Mouse (Mus musculus) limb, embryonic 10.5 days (tissue): ENCODE measurements at regions not wholly inside any gene's neighbourhood (a gene's known extent, or its start where the extent isn't known, plus 50 kb on each side); places are given as distances from the start of the nearest gene placed in this dataset.
"Not testable (repeated sequence)": the region's sequence is repeated elsewhere in the genome, so short reads cannot be mapped to it uniquely, and the experiment has no call there.

Experiments
- DNase-seq: peaks from one replicate; pipeline ENCODE4 v3.0.0-alpha.2; 2017; ENCODE audit warnings: low spot score
- H3K27ac ChIP-seq: fragments of 300-500 bp; sonication (generic); 2 replicates; pipeline ENCODE4 v1.5.1; 2016; ENCODE audit warnings: mild to moderate bottlenecking
- H3K27me3 ChIP-seq: fragments of 300-500 bp; sonication (generic); 2 replicates; pipeline ENCODE4 v1.6.1; 2016; ENCODE audit warnings: low read depth, mild to moderate bottlenecking; ENCODE audit not compliant: poor library complexity, severe bottlenecking
- H3K36me3 ChIP-seq: fragments of 300-500 bp; sonication (generic); 2 replicates; pipeline ENCODE4 v1.6.1; 2016; ENCODE audit warnings: mild to moderate bottlenecking, moderate library complexity
- H3K4me1 ChIP-seq: fragments of 300-500 bp; sonication (generic); 2 replicates; pipeline ENCODE4 v1.6.1; 2016
- H3K4me3 ChIP-seq: fragments of 300-500 bp; sonication (generic); 2 replicates; pipeline ENCODE4 v1.5.1; 2016; ENCODE audit warnings: mild to moderate bottlenecking, moderate library complexity
- H3K9me3 ChIP-seq: fragments of 300-500 bp; sonication (generic); replicated peaks from 2 replicates; pipeline ENCODE4 v1.6.1; 2016; ENCODE audit warnings: mild to moderate bottlenecking
- WGBS: fragments of 180-500 bp; shearing (Covaris S2); methylation state at CpG from one replicate; pipeline ENCODE4 v1.1.7; 2016; 5-methylcytosine and 5-hydroxymethylcytosine counted together

DNA sequence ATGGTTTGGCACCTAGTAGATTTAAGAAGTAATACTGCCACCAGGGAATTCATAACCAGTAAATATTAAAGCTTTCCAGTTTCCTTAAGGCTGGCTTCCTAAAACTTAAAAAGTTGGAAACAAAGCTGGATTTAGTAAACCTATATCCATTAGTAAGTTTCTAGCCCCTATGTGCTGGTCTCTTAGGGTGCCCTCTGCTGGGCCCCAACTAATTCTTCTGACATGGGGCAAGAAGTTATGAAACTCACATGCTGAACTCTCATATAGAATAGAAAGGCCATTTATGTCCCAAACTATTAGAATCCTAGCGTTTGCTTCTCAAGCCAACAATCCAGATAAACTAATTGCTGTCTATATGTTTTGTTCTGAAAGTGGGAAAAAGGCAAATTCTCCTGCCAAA is 139.2 kb downstream of the Arrdc3 start:
- Histone ChIP-seq H3K4me3 (no peak overlapping the region), H3K4me1 (no peaks in the 10 kb centered on the region), H3K36me3 (no peaks in the 10 kb centered on the region), H3K9me3 (no peaks in the 10 kb centered on the region), H3K27ac (no peak overlapping the region), H3K27me3 (no peaks in the 10 kb centered on the region)
- whole genome bisulfite sequencing = 72% methylated on average over 1 of the region's 1 CpGs
- DNase-seq = no peak

- H3K9me3 ChIP-seq, H3K27me3 ChIP-seq, DNase-seq, H3K36me3 ChIP-seq, H3K4me1 ChIP-seq, H3K27ac ChIP-seq, H3K4me3 ChIP-seq: not testable (repeated sequence)
- 93% methylated on average over 14 of the region's 14 CpGs for WGBS
Measured at GRCm38 (mm10) chr13:81025241-81025760, 142.1 kb downstream of the Arrdc3 start.

GRCm38 (mm10) chr13:81037316-81037715 is 154.1 kb downstream of the Arrdc3 start:
- Histone ChIP-seq H3K36me3 (no peaks in the 10 kb centered on the region), H3K27me3 (no peaks in the 10 kb centered on the region), H3K4me1 (no peaks in the 10 kb centered on the region), H3K27ac (no peak overlapping the region), H3K9me3 (no peaks in the 10 kb centered on the region), H3K4me3 (no peak overlapping the region)
- WGBS = 96% methylated on average over 1 of the region's 1 CpGs
- no peak for DNase-seq

GRCm38 (mm10) chr13:81038736-81039135 is 155.6 kb downstream of the Arrdc3 start:
- Histone ChIP-seq H3K4me1 (no peaks in the 10 kb centered on the region), H3K27ac (no peak overlapping the region), H3K36me3 (no peaks in the 10 kb centered on the region), H3K27me3 (no peaks in the 10 kb centered on the region), H3K4me3 (no peak overlapping the region), H3K9me3 (no peaks in the 10 kb centered on the region)
- 91% methylated on average over 4 of the region's 4 CpGs for WGBS
- no peak for DNase-seq

DNA sequence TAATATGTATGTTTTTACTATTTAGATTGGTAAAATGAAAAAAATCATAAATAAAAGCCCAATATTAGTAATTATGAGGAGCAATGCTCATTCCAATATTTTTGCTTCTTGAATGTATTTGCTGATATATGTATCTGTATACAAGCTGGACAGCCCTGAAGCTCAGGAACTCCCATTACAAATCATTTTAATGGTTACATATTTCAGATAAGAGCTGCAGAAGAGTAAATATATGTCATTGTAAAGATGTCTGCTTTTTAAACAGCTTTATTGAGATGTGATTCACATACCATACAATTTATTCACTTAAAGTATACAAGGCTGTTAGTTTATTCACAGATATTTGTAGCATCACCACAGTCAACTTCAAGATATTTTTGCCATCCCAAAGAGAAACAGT is 157.3 kb downstream of the Arrdc3 start:
- DNase-seq = no peak
- Histone ChIP-seq H3K9me3 (no peaks in the 10 kb centered on the region), H3K27ac (no peak overlapping the region)

DNA sequence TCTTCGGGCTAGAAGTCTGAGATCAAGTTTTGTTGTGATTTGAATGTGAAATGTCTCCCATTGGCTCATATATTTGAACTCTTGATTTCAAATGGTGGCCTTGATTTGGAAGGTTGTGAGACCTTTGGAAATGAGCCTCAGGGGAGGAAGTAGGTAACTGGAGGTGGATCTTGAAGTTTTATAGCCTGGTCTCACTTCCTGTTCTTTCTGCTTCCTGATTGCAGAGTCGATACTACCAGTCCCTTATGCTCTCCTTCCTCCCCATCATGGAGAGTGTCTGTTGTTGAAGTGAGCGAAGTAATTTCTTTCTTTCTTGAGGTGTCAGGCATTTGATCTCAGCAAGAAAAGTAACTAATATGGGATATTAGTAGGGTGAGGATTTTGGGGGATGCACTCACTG is 158.5 kb downstream of the Arrdc3 start:
- DNase-seq = no peak
- Histone ChIP-seq H3K4me1 (no peaks in the 10 kb centered on the region), H3K4me3 (no peak overlapping the region), H3K27ac (no peak overlapping the region), H3K36me3 (no peaks in the 10 kb centered on the region), H3K27me3 (no peaks in the 10 kb centered on the region), H3K9me3 (no peaks in the 10 kb centered on the region)
- 86% methylated on average over 3 of the region's 3 CpGs for WGBS

More for the DNA sequence above, 157.3 kb downstream of the Arrdc3 start:
- Histone ChIP-seq H3K4me3 (no peak overlapping the region), H3K4me1 (no peaks in the 10 kb centered on the region), H3K36me3 (no peaks in the 10 kb centered on the region), H3K27me3 (no peaks in the 10 kb centered on the region)
